In genomic region chr12:69447962-69448767, GRCm38 (mm10) we compare ENCODE assay signal across 8 mouse cellular contexts.
DNase-seq lines count a peak whose midpoint lies in the region; ATAC-seq lines count a peak whose summit lies in the region.

No protein-coding gene starts in this region.

- 71% methylated on average over 14 of the region's 14 CpGs for WGBS in hindbrain, embryonic 14.5 days
- 18% methylated on average over 14 of the region's 14 CpGs for WGBS in liver, embryonic 12.5 days (ENCODE audit: insufficient replicate concordance)

- peaks cover 5% of the 10 kb centered on the region; the same call in 1 of the 2 replicates for H3K4me1 ChIP-seq in hindbrain, embryonic 14.5 days (replicated peaks; ENCODE audit: control insufficient read depth, insufficient read depth, low read length)
- peaks cover 18% of the 10 kb centered on the region for H3K4me1 ChIP-seq in liver, embryonic 12.5 days

- H3K9ac ChIP-seq in hindbrain, embryonic 14.5 days: no peak overlapping the region
- no peak overlapping the region for H3K9ac ChIP-seq in liver, embryonic 12.5 days

- no peak overlapping the region for H3K4me3 ChIP-seq in hindbrain, embryonic 14.5 days (replicated peaks; ENCODE audit: low read length)
- H3K4me3 ChIP-seq in liver, embryonic 12.5 days: no peak overlapping the region

- peak overlapping the region; percentile 69; the same call in 1 of the 2 replicates for H3K27ac ChIP-seq in hindbrain, embryonic 14.5 days
- H3K27ac ChIP-seq in liver, embryonic 12.5 days: no peak overlapping the region

- H3K9me3 ChIP-seq in hindbrain, embryonic 14.5 days (ENCODE audit: control insufficient read depth, low read length): no peaks in the 10 kb centered on the region
- no peaks in the 10 kb centered on the region for H3K9me3 ChIP-seq in liver, embryonic 12.5 days (replicated peaks)

- H3K4me2 ChIP-seq in hindbrain, embryonic 14.5 days (replicated peaks): no peak overlapping the region
- H3K4me2 ChIP-seq in liver, embryonic 12.5 days: peak overlapping the region; percentile 30

- ATAC-seq in hindbrain, embryonic 14.5 days (ENCODE audit: low FRiP score): no peak
- no peak for ATAC-seq in liver, embryonic 12.5 days
- ATAC-seq in neutrophil, adult 5-6 weeks (ENCODE audit: extremely low read depth, insufficient number of reproducible peaks, low FRiP score, poor library complexity, severe bottlenecking): peak; percentile 72

- intact Hi-C loops in left cerebral cortex, postnatal 4 days (cut with DNase I): no loop called here

- no peaks in the 10 kb centered on the region for H3K27me3 ChIP-seq in hindbrain, embryonic 14.5 days (ENCODE audit: control insufficient read depth, insufficient read depth, low read length)
- peaks cover 21% of the 10 kb centered on the region; the same call in 1 of the 2 replicates for H3K27me3 ChIP-seq in liver, embryonic 12.5 days (replicated peaks)

- DNase-seq in ovary, adult 18-20 months (ENCODE audit: low spot score): peak; percentile 32
- DNase-seq in ovary, postnatal 14 days (ENCODE audit: low spot score): no peak
- DNase-seq in brain, adult 2 months (ENCODE audit: low read depth, low spot score): peak; percentile 53
- DNase-seq in hindbrain, embryonic 14.5 days (ENCODE audit: low spot score): no peak
- DNase-seq in yolk sac, embryonic 10.5 days (ENCODE audit: low spot score): no peak
- no peak for DNase-seq in left cerebral cortex, postnatal 4 days

- H3K36me3 ChIP-seq in hindbrain, embryonic 14.5 days (replicated peaks; ENCODE audit: control insufficient read depth, insufficient read depth): no peaks in the 10 kb centered on the region
- H3K36me3 ChIP-seq in liver, embryonic 12.5 days: no peaks in the 10 kb centered on the region

Comparison
In these comparisons a context has a peak if more than half of its experiments do, and no peak if none do; other contexts are left out.
1. DNase-seq: peak in ovary, adult 18-20 months (single experiment) and brain, adult 2 months (single experiment); none in ovary, postnatal 14 days (single experiment), hindbrain, embryonic 14.5 days (single experiment), yolk sac, embryonic 10.5 days (single experiment) and left cerebral cortex, postnatal 4 days (single experiment).